Mouse (Mus musculus) heart, embryonic 13.5 days (tissue): ENCODE data around the gene Pde5a. TPM values are rescaled to one million over a fixed set of nuclear protein-coding genes. Genes with fewer than 3 reads are reported as not detected.

Experiments used
- ATAC-seq: fragments of 200-750 bp; cut with Nextera tagmentation; 2 replicates; pipeline ENCODE4 v1.8.0; 2017; ENCODE audit warnings: moderate TSS enrichment; ENCODE audit not compliant: insufficient number of reproducible peaks, low FRiP score, low TSS enrichment; ENCODE audit errors: extremely low read depth
- H3K27ac ChIP-seq: fragments of 300-500 bp; sonication (generic); replicated peaks from 2 replicates; pipeline ENCODE4 v1.5.1; 2015; ENCODE audit warnings: moderate library complexity, mild to moderate bottlenecking, inconsistent platforms
- H3K27me3 ChIP-seq: fragments of 300-500 bp; sonication (generic); replicated peaks from 2 replicates; pipeline ENCODE4 v1.6.1; 2015; ENCODE audit warnings: mild to moderate bottlenecking, inconsistent platforms
- H3K36me3 ChIP-seq: fragments of 300-500 bp; sonication (generic); 2 replicates; pipeline ENCODE4 v1.6.1; 2015; ENCODE audit warnings: mild to moderate bottlenecking, inconsistent platforms
- H3K4me1 ChIP-seq: fragments of 300-500 bp; sonication (generic); 2 replicates; pipeline ENCODE4 v1.6.1; 2015; ENCODE audit warnings: inconsistent platforms
- H3K4me2 ChIP-seq: fragments of 300-500 bp; sonication (generic); 2 replicates; pipeline ENCODE4 v1.6.1; 2015; ENCODE audit warnings: inconsistent platforms, mild to moderate bottlenecking, moderate library complexity
- H3K4me3 ChIP-seq: fragments of 300-500 bp; sonication (generic); 2 replicates; pipeline ENCODE4 v1.5.1; 2015; ENCODE audit warnings: moderate library complexity, mild to moderate bottlenecking, inconsistent platforms
- H3K9ac ChIP-seq: fragments of 300-500 bp; sonication (generic); 2 replicates; pipeline ENCODE4 v1.6.1; 2015; ENCODE audit warnings: inconsistent platforms, mild to moderate bottlenecking, moderate library complexity
- H3K9me3 ChIP-seq: fragments of 300-500 bp; sonication (generic); 2 replicates; pipeline ENCODE4 v1.6.1; 2016; ENCODE audit warnings: inconsistent platforms
- WGBS: fragments of 180-500 bp; shearing (Covaris S2); methylation state at CpG from one replicate; pipeline ENCODE4 v1.1.7; 2015; ENCODE audit warnings: mixed read lengths; 5-methylcytosine and 5-hydroxymethylcytosine counted together
- polyA plus RNA-seq: library from polyadenylated mRNA; unstranded; fragments of >200 nt; fragmentation: Nextera tagmentation; extraction: Ambion mirVana; gene quantifications from 2 replicates; pipeline ENCODE4 v1.2.1, GENCODE M21; 2015

Gene Pde5a
- polyA plus RNA-seq, 1 experiment from 2014 or later = 3.2 TPM

DNA sequence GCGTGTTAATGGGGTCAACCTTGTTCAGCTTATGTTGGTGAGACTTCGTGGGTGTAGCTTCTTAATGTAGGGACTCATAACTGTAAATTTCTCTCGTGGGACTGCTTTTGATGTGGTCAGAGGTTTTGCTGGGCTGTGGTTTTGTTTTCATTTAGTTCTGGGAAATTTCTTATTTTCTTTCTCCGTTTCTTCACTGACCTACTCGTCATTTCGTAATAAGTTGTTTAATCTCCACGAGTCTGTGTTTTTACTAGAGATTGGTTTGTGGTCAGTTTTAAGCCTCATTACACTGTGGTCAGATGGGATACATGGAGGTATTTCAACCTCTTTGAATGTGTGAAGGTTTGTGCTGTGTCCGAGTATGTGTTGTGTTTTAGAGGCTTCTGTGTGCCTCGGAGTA lies 7.2 kb upstream of the Pde5a start:
- Histone ChIP-seq H3K4me2 (no peak overlapping the region), H3K27ac (no peak overlapping the region), H3K9me3 (no peaks in the 10 kb centered on the region), H3K27me3 (no peaks in the 10 kb centered on the region), H3K36me3 (no peaks in the 10 kb centered on the region), H3K4me3 (no peak overlapping the region), H3K9ac (no peak overlapping the region), H3K4me1 (no peaks in the 10 kb centered on the region)
- WGBS = 78% methylated on average over 9 of the region's 9 CpGs
- no peak for ATAC-seq

DNA sequence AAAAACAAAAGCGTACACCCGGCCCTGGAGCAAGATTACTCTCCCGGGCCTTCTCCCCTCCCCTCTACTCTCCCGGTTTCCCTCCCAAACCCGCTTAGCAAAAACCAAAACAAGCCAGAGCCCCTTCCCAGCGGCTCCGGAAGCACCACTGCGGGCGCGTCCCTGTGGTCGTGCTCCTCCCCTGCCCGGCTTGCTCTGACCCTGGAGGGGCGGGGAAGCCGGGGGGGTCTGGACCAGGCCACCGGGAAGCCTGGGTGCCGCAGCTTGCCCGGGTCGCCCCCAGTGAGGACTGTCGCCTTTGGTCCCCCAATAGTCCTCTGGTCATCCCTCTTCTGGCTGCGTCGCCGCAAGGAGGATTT lies 833 bp downstream of the Pde5a start:
- H3K9me3 ChIP-seq = no peaks in the 10 kb centered on the region
- H3K36me3 ChIP-seq = no peaks in the 10 kb centered on the region
- peak overlapping the region; percentile 87 for H3K27ac ChIP-seq
- 1% methylated on average over 22 of the region's 22 CpGs for WGBS
- peak overlapping the region; percentile 80 for H3K4me2 ChIP-seq
- H3K4me3 ChIP-seq = peak overlapping the region; percentile 83
- no peaks in the 10 kb centered on the region for H3K27me3 ChIP-seq
- peaks cover 10% of the 10 kb centered on the region for H3K4me1 ChIP-seq
- no peak; the same call in 1 of the 2 replicates for ATAC-seq
- H3K9ac ChIP-seq = peak overlapping the region; percentile 84

DNA sequence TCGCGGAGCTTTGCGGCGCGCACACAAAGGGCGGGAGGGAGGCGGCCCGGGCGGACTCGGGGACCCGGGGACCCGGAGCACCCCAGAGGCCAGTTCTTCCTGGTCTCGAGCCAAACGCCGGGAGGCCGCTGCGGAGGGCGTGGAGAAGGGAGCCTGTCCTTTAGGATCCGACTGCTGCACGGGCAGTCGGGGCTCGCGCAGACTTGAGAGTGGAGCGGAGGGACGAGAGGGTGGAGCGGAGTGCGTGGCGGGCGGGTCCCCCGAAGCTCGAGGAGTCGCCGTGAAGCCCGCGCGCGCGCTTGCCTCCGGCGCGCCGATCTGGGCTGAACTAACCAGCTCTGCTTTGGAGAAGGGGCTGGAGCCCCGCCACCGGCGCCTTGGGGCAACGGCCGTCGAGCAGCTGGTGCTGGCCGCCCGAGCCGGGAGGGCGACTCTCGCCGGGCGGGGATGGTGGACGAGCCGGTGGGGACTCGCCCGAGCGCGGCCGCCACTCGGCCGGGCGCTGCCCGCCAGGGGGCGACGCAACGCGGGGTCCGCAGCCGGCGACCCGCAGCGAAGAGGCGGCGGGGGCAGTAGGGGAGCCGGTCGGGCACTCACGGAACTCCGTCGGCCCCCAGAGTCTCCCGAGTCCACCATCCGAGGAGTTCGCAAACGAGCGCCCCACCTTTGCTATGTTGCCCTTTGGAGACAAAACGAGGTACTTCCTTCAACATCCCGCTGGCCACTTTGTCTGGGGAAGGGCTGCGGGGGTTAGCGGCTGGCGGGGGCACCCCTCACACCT lies 1.4 kb downstream of the Pde5a start:
- peak overlapping the region; percentile 87 for H3K27ac ChIP-seq
- H3K36me3 ChIP-seq = no peaks in the 10 kb centered on the region
- peak; percentile 56; the same call in 1 of the 2 replicates for ATAC-seq
- under 1% methylated on average over 88 of the region's 92 CpGs for WGBS
- H3K27me3 ChIP-seq = no peaks in the 10 kb centered on the region
- H3K4me2 ChIP-seq = peak overlapping the region; percentile 80
- H3K4me1 ChIP-seq = peaks cover 10% of the 10 kb centered on the region
- H3K4me3 ChIP-seq = peak overlapping the region; percentile 83
- H3K9ac ChIP-seq = peak overlapping the region; percentile 84
- H3K9me3 ChIP-seq = no peaks in the 10 kb centered on the region

DNA sequence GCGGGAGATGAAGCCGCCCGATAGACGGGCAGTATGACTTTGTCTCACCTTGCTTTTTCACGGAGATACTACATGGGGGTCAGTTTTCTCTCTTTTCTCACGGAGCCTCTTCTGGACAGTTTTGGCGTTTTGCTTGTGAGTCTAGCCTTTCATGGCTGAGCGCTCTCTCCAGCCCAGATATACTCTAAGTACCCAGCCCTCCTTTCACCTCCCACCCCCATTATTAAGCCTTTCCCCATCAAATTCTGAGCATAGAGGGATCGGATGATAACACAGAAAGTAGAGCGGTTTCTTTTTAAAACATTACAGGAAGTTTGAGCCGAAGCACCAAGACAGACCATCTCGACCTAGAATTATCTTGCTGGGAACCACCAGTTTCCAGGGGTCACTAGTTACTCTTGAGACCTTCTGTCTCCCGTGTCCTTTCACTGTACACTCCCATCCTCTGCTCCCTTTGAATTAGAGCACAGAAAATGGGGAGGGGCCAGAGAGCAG lies 2.0 kb downstream of the Pde5a start:
- H3K9me3 ChIP-seq = no peaks in the 10 kb centered on the region
- peak overlapping the region; percentile 80 for H3K4me2 ChIP-seq
- no peaks in the 10 kb centered on the region for H3K36me3 ChIP-seq
- 3% methylated on average over 13 of the region's 13 CpGs for WGBS
- no peak for ATAC-seq
- peak overlapping the region; percentile 83 for H3K4me3 ChIP-seq
- peaks cover 10% of the 10 kb centered on the region for H3K4me1 ChIP-seq
- no peaks in the 10 kb centered on the region for H3K27me3 ChIP-seq
- H3K9ac ChIP-seq = peak overlapping the region; percentile 84
- H3K27ac ChIP-seq = peak overlapping the region; percentile 87

DNA sequence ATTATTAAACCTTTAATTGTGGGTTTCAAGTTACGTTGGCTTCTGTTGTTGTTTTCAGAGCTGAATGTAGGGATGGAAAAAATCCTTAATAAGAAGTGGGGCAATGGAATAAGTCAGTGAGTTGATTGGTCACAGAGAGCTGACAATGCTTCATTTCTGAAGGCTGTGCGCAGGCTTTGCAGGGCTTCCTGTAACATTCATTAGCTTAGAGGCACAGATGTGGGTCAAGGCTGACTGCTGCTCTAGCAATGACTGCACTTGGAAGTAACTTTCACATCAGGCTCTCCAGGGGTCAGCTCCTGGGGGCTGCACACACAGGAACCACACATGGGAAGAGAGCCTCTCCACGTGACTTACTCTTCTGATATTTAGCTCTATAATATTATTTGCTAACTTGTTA lies 5.1 kb downstream of the Pde5a start:
- Histone ChIP-seq H3K36me3 (no peaks in the 10 kb centered on the region), H3K9ac (no peak overlapping the region), H3K27ac (no peak overlapping the region), H3K9me3 (no peaks in the 10 kb centered on the region), H3K4me3 (no peak overlapping the region), H3K4me2 (no peak overlapping the region), H3K27me3 (no peaks in the 10 kb centered on the region), H3K4me1 (peaks cover 7% of the 10 kb centered on the region)
- no peak for ATAC-seq
- 75% methylated on average over 3 of the region's 3 CpGs for WGBS

DNA sequence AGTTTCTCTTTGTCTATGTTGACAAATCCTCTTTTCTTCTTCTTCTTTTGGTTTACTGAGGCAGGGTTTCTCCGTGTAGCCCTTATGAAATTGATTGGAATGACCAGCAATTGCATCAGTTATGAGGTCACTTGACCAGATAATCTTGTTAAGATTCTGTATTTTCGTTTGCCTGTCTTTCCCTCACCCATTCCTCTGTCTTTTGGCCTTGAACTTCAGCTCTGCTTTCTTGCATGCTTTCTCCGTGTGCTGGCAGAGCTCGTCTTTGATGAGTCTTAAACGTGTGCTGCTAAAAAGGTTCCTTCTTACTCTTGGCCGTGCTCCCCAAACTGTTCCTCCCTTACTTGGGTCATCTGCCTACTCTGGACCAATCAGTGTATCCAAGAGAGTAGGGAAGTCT lies 5.6 kb downstream of the Pde5a start:
- H3K36me3 ChIP-seq = no peaks in the 10 kb centered on the region
- peaks cover 7% of the 10 kb centered on the region for H3K4me1 ChIP-seq
- no peak overlapping the region for H3K27ac ChIP-seq
- no peaks in the 10 kb centered on the region for H3K9me3 ChIP-seq
- H3K4me3 ChIP-seq = no peak overlapping the region
- H3K9ac ChIP-seq = no peak overlapping the region
- no peak for ATAC-seq
- no peak overlapping the region for H3K4me2 ChIP-seq
- 72% methylated on average over 6 of the region's 6 CpGs for whole genome bisulfite sequencing
- H3K27me3 ChIP-seq = no peaks in the 10 kb centered on the region

DNA sequence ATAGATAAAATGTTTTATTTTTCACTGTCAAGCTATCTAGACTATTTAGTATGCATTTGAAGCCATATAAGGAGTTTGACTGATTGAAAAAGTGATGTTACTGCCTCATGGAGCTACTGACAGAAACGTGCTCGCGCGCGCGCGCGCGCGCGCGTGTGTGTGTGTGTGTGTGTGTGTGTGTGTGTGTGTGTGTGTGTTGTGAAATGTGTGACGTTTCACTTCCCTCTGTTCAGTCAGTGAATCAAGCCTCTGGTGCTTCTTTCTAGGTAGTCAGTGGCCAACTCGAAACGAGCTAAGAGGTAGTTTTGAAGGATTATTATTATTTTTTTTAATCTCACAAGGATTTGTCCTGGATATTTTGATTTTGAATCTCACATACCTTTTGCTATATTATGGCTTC lies 10.7 kb downstream of the Pde5a start:
- Histone ChIP-seq H3K27me3 (no peaks in the 10 kb centered on the region), H3K9me3 (peaks cover 4% of the 10 kb centered on the region; the same call in 1 of the 2 replicates), H3K27ac (no peak overlapping the region), H3K9ac (no peak overlapping the region), H3K36me3 (peaks cover 5% of the 10 kb centered on the region; the same call in 1 of the 2 replicates), H3K4me2 (no peak overlapping the region), H3K4me1 (no peaks in the 10 kb centered on the region), H3K4me3 (no peak overlapping the region)
- no peak for ATAC-seq
- WGBS = 99% methylated on average over 15 of the region's 15 CpGs

DNA sequence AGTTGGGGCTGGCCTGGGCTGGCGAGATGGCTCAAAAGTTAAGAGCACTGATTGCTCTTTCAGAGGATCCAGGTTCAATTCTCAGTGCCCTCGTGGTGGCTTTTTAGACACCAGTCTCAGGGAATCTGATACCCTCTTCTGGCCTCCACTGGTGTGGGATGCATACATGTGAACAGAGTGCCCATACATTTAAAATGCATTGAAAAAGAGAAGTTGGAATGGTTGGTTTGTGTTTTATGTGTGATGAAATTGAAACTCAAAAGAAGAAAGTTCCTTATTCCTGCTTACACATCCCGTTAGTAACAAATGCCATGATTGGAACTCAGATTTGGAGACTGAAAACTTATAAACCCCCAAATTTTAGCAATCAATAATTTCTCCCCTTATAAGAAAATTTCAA lies 15.5 kb downstream of the Pde5a start:
- WGBS = 83% methylated on average over 3 of the region's 3 CpGs

DNA sequence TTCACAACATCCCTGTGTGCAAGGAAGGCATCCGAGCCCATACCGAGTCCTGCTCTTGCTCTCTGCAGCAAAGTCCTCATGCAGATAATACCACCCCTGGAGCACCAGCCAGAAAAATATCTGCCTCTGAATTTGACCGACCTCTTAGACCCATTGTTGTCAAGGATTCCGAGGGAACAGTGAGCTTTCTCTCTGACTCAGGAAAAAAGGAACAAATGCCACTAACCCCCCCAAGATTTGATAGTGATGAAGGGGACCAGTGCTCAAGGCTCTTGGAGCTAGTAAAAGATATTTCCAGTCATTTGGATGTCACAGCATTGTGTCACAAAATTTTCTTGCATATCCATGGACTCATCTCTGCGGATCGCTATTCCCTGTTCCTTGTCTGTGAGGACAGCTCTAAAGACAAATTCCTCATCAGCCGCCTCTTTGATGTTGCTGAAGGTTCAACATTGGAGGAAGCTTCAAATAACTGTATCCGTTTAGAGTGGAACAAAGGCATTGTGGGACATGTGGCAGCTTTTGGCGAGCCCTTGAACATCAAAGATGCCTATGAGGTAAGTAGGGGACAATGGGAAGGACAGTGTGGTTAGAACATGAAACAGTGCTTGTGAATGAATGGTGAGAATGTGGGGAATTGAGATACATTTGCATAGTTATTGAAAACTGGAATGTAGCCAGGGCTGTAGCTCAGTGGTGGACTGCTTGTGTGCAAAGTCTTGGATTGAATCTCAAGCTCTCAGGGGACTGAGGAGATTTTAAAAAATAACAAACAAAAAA lies 19.4 kb downstream of the Pde5a start:
- WGBS = 76% methylated on average over 9 of the region's 9 CpGs
- no peak for ATAC-seq
- H3K27ac ChIP-seq = no peak overlapping the region

More for the DNA sequence above, 15.5 kb downstream of the Pde5a start:
- Histone ChIP-seq H3K9me3 (peaks cover 21% of the 10 kb centered on the region; the same call in 1 of the 2 replicates), H3K27ac (no peak overlapping the region), H3K36me3 (peaks cover 14% of the 10 kb centered on the region), H3K9ac (no peak overlapping the region), H3K4me1 (no peaks in the 10 kb centered on the region), H3K4me2 (no peak overlapping the region), H3K4me3 (no peak overlapping the region), H3K27me3 (no peaks in the 10 kb centered on the region)
- ATAC-seq = no peak

DNA sequence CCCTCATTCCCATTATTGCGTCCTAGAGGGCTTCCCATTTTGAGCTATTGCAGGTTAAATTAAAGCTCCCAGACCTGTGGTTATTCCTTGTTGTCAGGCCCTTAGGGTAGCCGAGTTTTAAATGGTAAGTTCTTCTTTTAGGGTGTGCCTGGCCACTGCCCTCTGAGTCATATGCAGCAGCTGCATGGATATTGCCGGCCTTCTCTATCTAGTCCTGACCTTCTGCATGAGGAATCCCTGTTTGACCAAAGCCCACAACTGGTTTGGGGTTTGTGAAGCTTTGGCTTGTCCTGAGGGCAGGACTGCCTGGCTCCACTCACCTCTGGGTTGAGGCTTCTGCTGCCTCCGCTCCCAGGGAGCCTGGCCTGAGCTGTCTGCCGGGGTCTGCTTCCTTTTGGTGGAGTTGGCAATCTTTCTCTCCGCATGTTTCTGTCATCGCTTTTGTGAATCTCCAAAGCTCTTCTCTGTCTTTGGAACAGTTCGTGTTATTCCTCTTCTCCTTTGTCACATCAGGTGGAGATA lies 34.6 kb downstream of the Pde5a start:
- H3K9me3 ChIP-seq = no peaks in the 10 kb centered on the region
- H3K4me1 ChIP-seq = peaks cover 11% of the 10 kb centered on the region
- H3K36me3 ChIP-seq = peaks cover 3% of the 10 kb centered on the region
- no peak overlapping the region for H3K4me3 ChIP-seq
- no peak for ATAC-seq
- no peaks in the 10 kb centered on the region for H3K27me3 ChIP-seq
- H3K4me2 ChIP-seq = no peak overlapping the region
- no peak overlapping the region for H3K9ac ChIP-seq
- no peak overlapping the region for H3K27ac ChIP-seq
- 64% methylated on average over 8 of the region's 8 CpGs for WGBS

More for the DNA sequence above, 19.4 kb downstream of the Pde5a start:
- peaks cover 17% of the 10 kb centered on the region; the same call in 1 of the 2 replicates for H3K9me3 ChIP-seq
- no peaks in the 10 kb centered on the region for H3K27me3 ChIP-seq
- no peak overlapping the region for H3K9ac ChIP-seq
- H3K4me1 ChIP-seq = no peaks in the 10 kb centered on the region
- H3K4me3 ChIP-seq = no peak overlapping the region
- H3K4me2 ChIP-seq = no peak overlapping the region
- H3K36me3 ChIP-seq = peaks cover 9% of the 10 kb centered on the region

DNA sequence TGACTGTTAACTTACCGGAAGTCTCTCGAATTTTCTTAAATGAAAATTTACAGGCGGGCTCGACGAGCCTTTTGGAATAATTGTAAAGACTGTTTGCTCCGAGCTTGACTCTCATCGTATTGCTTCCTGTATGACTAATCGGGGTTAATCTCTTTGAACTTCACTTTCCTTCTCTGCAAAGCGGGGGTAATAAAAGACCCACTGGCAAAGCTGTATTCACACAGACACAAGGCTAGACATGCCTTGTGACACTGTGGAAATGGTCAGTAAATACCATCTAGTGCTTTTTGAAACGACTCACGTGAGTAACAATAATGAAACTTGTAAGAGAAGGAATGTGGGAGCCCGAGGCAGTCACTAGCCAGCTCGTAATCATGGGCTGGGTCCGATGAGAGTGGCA lies 35.0 kb downstream of the Pde5a start:
- no peak overlapping the region for H3K4me2 ChIP-seq
- H3K9me3 ChIP-seq = no peaks in the 10 kb centered on the region
- WGBS = 61% methylated on average over 14 of the region's 14 CpGs

More for the DNA sequence above, 35.0 kb downstream of the Pde5a start:
- ATAC-seq = no peak
- Histone ChIP-seq H3K9ac (no peak overlapping the region), H3K4me1 (peaks cover 11% of the 10 kb centered on the region), H3K36me3 (peaks cover 3% of the 10 kb centered on the region), H3K27me3 (no peaks in the 10 kb centered on the region), H3K4me3 (no peak overlapping the region), H3K27ac (no peak overlapping the region)
